Mouse (Mus musculus): ENCODE measurements around the gene Pole4.

- TF ChIP-seq FLI1 (IDR thresholded peaks at IDR 0.05; ENCODE audit: low read length) = no peak
- no peak for TF ChIP-seq GATA1 (IDR thresholded peaks at IDR 0.05; ENCODE audit: borderline replicate concordance, low read length)
Measured at GRCm38 (mm10) chr6:82727206-82727605, 22.0 kb upstream of the Pole4 start.
